Mouse (Mus musculus): Measurements from ENCODE around the gene Tekt3.

GRCm38 (mm10) chr11:63130497-63130896, 69.0 kb downstream of the Tekt3 start:
- TF ChIP-seq CTCF (IDR thresholded peaks at IDR 0.05) (no peak), EP300 (IDR thresholded peaks at IDR 0.05) (peak; percentile 82)
